8 mouse cellular contexts compared by ENCODE assay signal in genomic region chr4:155580420-155580819, GRCm38 (mm10). TPM values are rescaled to one million over a fixed set of nuclear protein-coding genes. Genes with fewer than 3 reads are reported as not detected.
A peak's percentile ranks its signal among the peaks of the same experiment; 100 is the strongest.
DNase-seq lines count a peak whose midpoint lies in the region; ATAC-seq and TF ChIP-seq lines count a peak whose summit lies in the region.
"Had no signal": no experiment of that assay in that cellular context is flagged by ENCODE, and none has a peak within 500 bp of the region (broad histone marks: within the 10 kb centered on the region; RNA-seq: fewer than 3 reads in every experiment).

No protein-coding gene starts in this region.

- peak; percentile 88; the same call in 1 of the 2 replicates for TF ChIP-seq CTCF in small intestine, adult 2 months (IDR thresholded peaks at IDR 0.05; ENCODE audit: extremely low read depth, insufficient read length, insufficient replicate concordance, low read depth, low read length)

- no peaks in the 10 kb centered on the region for H3K4me1 ChIP-seq in intestine, embryonic 14.5 days (replicated peaks; ENCODE audit: control insufficient read depth, insufficient read depth, low read length)
- no peaks in the 10 kb centered on the region for H3K4me1 ChIP-seq in intestine, embryonic 16.5 days (ENCODE audit: control insufficient read depth, insufficient read depth, low read length)
- no peaks in the 10 kb centered on the region for H3K4me1 ChIP-seq in embryonic facial prominence, embryonic 11.5 days (ENCODE audit: control insufficient read depth, insufficient read depth, low read length)
- H3K4me1 ChIP-seq in limb, embryonic 10.5 days, result no peaks in the 10 kb centered on the region
- H3K4me1 ChIP-seq in small intestine, adult 2 months (ENCODE audit: control insufficient read depth, insufficient read depth, insufficient read length, low read length), result peaks cover 8% of the 10 kb centered on the region
- H3K4me1 ChIP-seq: limb, embryonic 12.5 days had no signal

- H3K27me3 ChIP-seq in intestine, embryonic 14.5 days (replicated peaks; ENCODE audit: control insufficient read depth, insufficient read depth, low read length), result no peaks in the 10 kb centered on the region
- H3K27me3 ChIP-seq in intestine, embryonic 16.5 days (replicated peaks; ENCODE audit: control insufficient read depth, insufficient read depth, low read length), result no peaks in the 10 kb centered on the region
- no peaks in the 10 kb centered on the region for H3K27me3 ChIP-seq in embryonic facial prominence, embryonic 11.5 days (ENCODE audit: control insufficient read depth, insufficient read depth, low read length)
- no peaks in the 10 kb centered on the region for H3K27me3 ChIP-seq in limb, embryonic 10.5 days (ENCODE audit: low read depth, poor library complexity, severe bottlenecking)
- no peaks in the 10 kb centered on the region for H3K27me3 ChIP-seq in small intestine, adult 2 months (ENCODE audit: control insufficient read depth, insufficient read depth, low read length)
- H3K27me3 ChIP-seq: limb, embryonic 12.5 days had no signal

- no peak overlapping the region for H3K4me3 ChIP-seq in intestine, embryonic 14.5 days (ENCODE audit: low read depth, low read length)
- H3K4me3 ChIP-seq in intestine, embryonic 16.5 days (ENCODE audit: low read length), result no peak overlapping the region
- H3K4me3 ChIP-seq in embryonic facial prominence, embryonic 11.5 days (ENCODE audit: low read depth, low read length), result no peak overlapping the region
- H3K4me3 ChIP-seq in limb, embryonic 10.5 days, result no peak overlapping the region
- H3K4me3 ChIP-seq in small intestine, adult 2 months (ENCODE audit: low read depth, low read length), result no peak overlapping the region
- H3K4me3 ChIP-seq: limb, embryonic 12.5 days had no signal

- DNase-seq in intestine, embryonic 14.5 days (ENCODE audit: low spot score), result peak; percentile 80
- peak; percentile 44 for DNase-seq in CD4-positive helper T cell, adult 2 months (ENCODE audit: low read depth, low spot score)
- peak; percentile 66 for DNase-seq in MN1 (ENCODE audit: low spot score)
- DNase-seq in embryonic facial prominence, embryonic 11.5 days (ENCODE audit: low spot score), result peak; percentile 70
- peak; percentile 64 for DNase-seq in limb, embryonic 10.5 days (ENCODE audit: low spot score)

- H3K9me3 ChIP-seq in intestine, embryonic 14.5 days (ENCODE audit: control insufficient read depth, low read length), result no peaks in the 10 kb centered on the region
- H3K9me3 ChIP-seq in intestine, embryonic 16.5 days (ENCODE audit: control insufficient read depth, low read length), result no peaks in the 10 kb centered on the region
- H3K9me3 ChIP-seq in embryonic facial prominence, embryonic 11.5 days (replicated peaks; ENCODE audit: control insufficient read depth, low read length), result no peaks in the 10 kb centered on the region
- H3K9me3 ChIP-seq in limb, embryonic 10.5 days (replicated peaks), result no peaks in the 10 kb centered on the region
- H3K9me3 ChIP-seq: limb, embryonic 12.5 days had no signal

- ATAC-seq in intestine, embryonic 14.5 days (replicated peaks; ENCODE audit: low FRiP score, low TSS enrichment, low read depth), result no peak
- ATAC-seq in intestine, embryonic 16.5 days, result no peak
- no peak for ATAC-seq in embryonic facial prominence, embryonic 11.5 days (replicated peaks; ENCODE audit: insufficient number of reproducible peaks, low FRiP score, low TSS enrichment, low read depth)

- H3K4me2 ChIP-seq in intestine, embryonic 14.5 days (ENCODE audit: low read length), result no peak overlapping the region
- no peak overlapping the region for H3K4me2 ChIP-seq in intestine, embryonic 16.5 days (ENCODE audit: low read depth, low read length)
- H3K4me2 ChIP-seq in embryonic facial prominence, embryonic 11.5 days (ENCODE audit: low read depth, low read length), result no peak overlapping the region
- H3K4me2 ChIP-seq: limb, embryonic 12.5 days had no signal

- WGBS in intestine, embryonic 14.5 days, result 43% methylated on average over 1 of the region's 1 CpGs
- 31% methylated on average over 1 of the region's 1 CpGs for whole genome bisulfite sequencing in intestine, embryonic 16.5 days
- 31% methylated on average over 1 of the region's 1 CpGs for WGBS in embryonic facial prominence, embryonic 11.5 days
- 36% methylated on average over 1 of the region's 1 CpGs for WGBS in limb, embryonic 10.5 days
- WGBS in small intestine, adult 2 months, result 28% methylated on average over 1 of the region's 1 CpGs

- peaks cover 53% of the 10 kb centered on the region for H3K36me3 ChIP-seq in intestine, embryonic 14.5 days (ENCODE audit: control insufficient read depth, insufficient read depth, low read length)
- peaks cover 9% of the 10 kb centered on the region; the same call in 1 of the 2 replicates for H3K36me3 ChIP-seq in intestine, embryonic 16.5 days (ENCODE audit: control insufficient read depth, insufficient read depth, low read length)
- H3K36me3 ChIP-seq in embryonic facial prominence, embryonic 11.5 days (replicated peaks; ENCODE audit: control insufficient read depth, insufficient read depth, low read depth, low read length), result peaks cover 4% of the 10 kb centered on the region
- peaks cover 72% of the 10 kb centered on the region for H3K36me3 ChIP-seq in limb, embryonic 10.5 days
- H3K36me3 ChIP-seq in small intestine, adult 2 months (ENCODE audit: control insufficient read depth, insufficient read depth, low read length), result peaks cover 55% of the 10 kb centered on the region

- H3K9ac ChIP-seq in intestine, embryonic 14.5 days (ENCODE audit: low read length), result no peak overlapping the region
- H3K9ac ChIP-seq in intestine, embryonic 16.5 days (ENCODE audit: low read depth, low read length), result no peak overlapping the region
- no peak overlapping the region for H3K9ac ChIP-seq in embryonic facial prominence, embryonic 11.5 days (replicated peaks; ENCODE audit: low read length)
- H3K9ac ChIP-seq: limb, embryonic 12.5 days had no signal

- no peak overlapping the region for H3K27ac ChIP-seq in intestine, embryonic 14.5 days (ENCODE audit: low read depth)
- H3K27ac ChIP-seq in intestine, embryonic 16.5 days (ENCODE audit: low read length), result no peak overlapping the region
- H3K27ac ChIP-seq in embryonic facial prominence, embryonic 11.5 days (replicated peaks; ENCODE audit: low read depth, low read length), result no peak overlapping the region
- H3K27ac ChIP-seq in limb, embryonic 10.5 days, result no peak overlapping the region
- no peak overlapping the region for H3K27ac ChIP-seq in small intestine, adult 2 months (ENCODE audit: insufficient read depth, low read depth, low read length)
- H3K27ac ChIP-seq: limb, embryonic 12.5 days had no signal

- TF ChIP-seq POLR2A in small intestine, adult 2 months (IDR thresholded peaks at IDR 0.05; ENCODE audit: low read depth, low read length), result no peak

RNA-seq across cellular contexts. Expression of gene Nadk, which starts 18.2 kb away (rescaled TPM):
- 93.6 and 99.6 TPM in 2 replicates for polyA plus RNA-seq in intestine, embryonic 14.5 days (2014; fragmentation: Nextera tagmentation; extraction: Ambion mirVana)
- 97.3 and 98.2 TPM in 2 replicates for polyA plus RNA-seq in intestine, embryonic 16.5 days (2015; fragmentation: Nextera tagmentation; extraction: Ambion mirVana)
- polyA plus RNA-seq in embryonic facial prominence, embryonic 11.5 days (2014; fragmentation: Nextera tagmentation; extraction: Ambion mirVana), result 110 and 112 TPM in 2 replicates
- polyA plus RNA-seq in limb, embryonic 10.5 days (2016; fragmentation: Nextera tagmentation; extraction: Ambion mirVana), result 116 and 119 TPM in 2 replicates
- polyA plus RNA-seq in small intestine, adult 2 months (2012; rRNA removed), result 76.8 and 135 TPM in 2 replicates

RNA-seq across cellular contexts. Expression of gene Slc35e2, which starts 20.8 kb away (rescaled TPM):
- 8.5 and 9.5 TPM in 2 replicates for polyA plus RNA-seq in intestine, embryonic 14.5 days (2014; fragmentation: Nextera tagmentation; extraction: Ambion mirVana)
- polyA plus RNA-seq in intestine, embryonic 16.5 days (2015; fragmentation: Nextera tagmentation; extraction: Ambion mirVana), result 6.2 and 7.1 TPM in 2 replicates
- 14.6 and 16.2 TPM in 2 replicates for polyA plus RNA-seq in embryonic facial prominence, embryonic 11.5 days (2014; fragmentation: Nextera tagmentation; extraction: Ambion mirVana)
- polyA plus RNA-seq in limb, embryonic 10.5 days (2016; fragmentation: Nextera tagmentation; extraction: Ambion mirVana), result 12.2 and 13.6 TPM in 2 replicates
- polyA plus RNA-seq in small intestine, adult 2 months (2012; rRNA removed), result 14.2 and 20.1 TPM in 2 replicates

RNA-seq across cellular contexts. Expression of gene Cdk11b, which starts 44.2 kb away (rescaled TPM):
- 48.7 and 52.6 TPM in 2 replicates for polyA plus RNA-seq in intestine, embryonic 14.5 days (2014; fragmentation: Nextera tagmentation; extraction: Ambion mirVana)
- polyA plus RNA-seq in intestine, embryonic 16.5 days (2015; fragmentation: Nextera tagmentation; extraction: Ambion mirVana), result 48.4 and 49.8 TPM in 2 replicates
- polyA plus RNA-seq in embryonic facial prominence, embryonic 11.5 days (2014; fragmentation: Nextera tagmentation; extraction: Ambion mirVana), result 65.3 and 71.2 TPM in 2 replicates
- polyA plus RNA-seq in limb, embryonic 10.5 days (2016; fragmentation: Nextera tagmentation; extraction: Ambion mirVana), result 74.1 and 74.8 TPM in 2 replicates
- polyA plus RNA-seq in small intestine, adult 2 months (2012; rRNA removed), result 24.6 and 51.4 TPM in 2 replicates
